Mouse (Mus musculus) forebrain, embryonic 13.5 days (tissue): Measurements from ENCODE around the gene Lpar1. TPM values are rescaled to one million over a fixed set of nuclear protein-coding genes. Genes with fewer than 3 reads are reported as not detected.

Experiments
- ATAC-seq: fragments of 200-750 bp; cut with Nextera tagmentation; 2 replicates; pipeline ENCODE4 v1.8.0; 2017
- H3K27ac ChIP-seq: fragments of 300-500 bp; sonication (generic); 2 replicates; pipeline ENCODE4 v1.5.1; 2015; ENCODE audit warnings: inconsistent platforms, mild to moderate bottlenecking, moderate library complexity
- H3K27me3 ChIP-seq: fragments of 300-500 bp; sonication (generic); 2 replicates; pipeline ENCODE4 v1.6.1; 2015; ENCODE audit warnings: mild to moderate bottlenecking, inconsistent platforms
- H3K36me3 ChIP-seq: fragments of 300-500 bp; sonication (generic); 2 replicates; pipeline ENCODE4 v1.6.1; 2015; ENCODE audit warnings: mild to moderate bottlenecking, inconsistent platforms; ENCODE audit not compliant: poor library complexity, severe bottlenecking
- H3K4me1 ChIP-seq: fragments of 300-500 bp; sonication (generic); 2 replicates; pipeline ENCODE4 v1.6.1; 2015; ENCODE audit warnings: inconsistent platforms
- H3K4me2 ChIP-seq: fragments of 300-500 bp; sonication (generic); 2 replicates; pipeline ENCODE4 v1.6.1; 2015; ENCODE audit warnings: inconsistent platforms, mild to moderate bottlenecking, moderate library complexity
- H3K4me3 ChIP-seq: fragments of 300-500 bp; sonication (generic); 2 replicates; pipeline ENCODE4 v1.5.1; 2015; ENCODE audit warnings: mild to moderate bottlenecking, inconsistent platforms
- H3K9ac ChIP-seq: fragments of 300-500 bp; sonication (generic); 2 replicates; pipeline ENCODE4 v1.6.1; 2015; ENCODE audit warnings: mild to moderate bottlenecking, inconsistent platforms
- H3K9me3 ChIP-seq: fragments of 300-500 bp; sonication (generic); replicated peaks from 2 replicates; pipeline ENCODE4 v1.6.1; 2016; ENCODE audit warnings: inconsistent platforms
- WGBS: fragments of 180-500 bp; shearing (Covaris S2); methylation state at CpG from one replicate; pipeline ENCODE4 v1.1.7; 2015; 5-methylcytosine and 5-hydroxymethylcytosine counted together
- polyA plus RNA-seq: library from polyadenylated mRNA; unstranded; fragments of >200 nt; fragmentation: Nextera tagmentation; extraction: Ambion mirVana; gene quantifications from 2 replicates; pipeline ENCODE4 v1.2.1, GENCODE M21; 2015

The Lpar1 gene
- polyA plus RNA-seq, 1 experiment from 2014 or later: 35.7 TPM

DNA sequence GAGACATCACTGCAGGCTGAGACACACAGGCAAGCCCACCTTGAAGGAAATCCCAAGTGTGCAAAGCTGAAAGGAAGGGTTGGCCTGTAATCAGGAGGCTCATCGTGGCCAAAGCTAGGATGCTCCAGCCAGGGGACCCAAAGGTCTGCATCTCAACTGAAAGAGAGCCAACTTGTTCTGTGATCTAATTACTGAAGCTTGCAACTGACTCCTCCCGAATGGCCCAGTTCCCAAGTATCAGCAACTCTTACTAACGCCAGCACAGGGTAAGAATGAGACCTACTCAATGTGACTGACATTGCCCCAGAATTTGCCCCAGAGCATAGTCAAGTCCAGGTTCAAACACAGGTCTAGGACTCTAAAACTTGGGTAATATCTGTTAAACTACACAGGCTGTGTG lies 53.9 kb downstream of the Lpar1 start:
- no peaks in the 10 kb centered on the region for H3K36me3 ChIP-seq
- H3K4me1 ChIP-seq: peaks cover 24% of the 10 kb centered on the region
- no peak overlapping the region for H3K27ac ChIP-seq
- H3K4me3 ChIP-seq: no peak overlapping the region
- no peak overlapping the region for H3K9ac ChIP-seq
- 50% methylated on average over 3 of the region's 3 CpGs for WGBS
- no peaks in the 10 kb centered on the region for H3K27me3 ChIP-seq
- no peaks in the 10 kb centered on the region for H3K9me3 ChIP-seq
- no peak overlapping the region for H3K4me2 ChIP-seq
- ATAC-seq: no peak

- Histone ChIP-seq H3K27ac (no peak overlapping the region), H3K4me3 (no peak overlapping the region), H3K9ac (no peak overlapping the region), H3K9me3 (no peaks in the 10 kb centered on the region), H3K4me2 (no peak overlapping the region), H3K27me3 (no peaks in the 10 kb centered on the region), H3K36me3 (no peaks in the 10 kb centered on the region), H3K4me1 (peaks cover 24% of the 10 kb centered on the region)
- WGBS: 40% methylated on average over 3 of the region's 3 CpGs
- no peak for ATAC-seq
These were observed 54.5 kb downstream of the Lpar1 start for GRCm38 (mm10) chr4:58499241-58499640.

GRCm38 (mm10) chr4:58498734-58499133 lies 55.0 kb downstream of the Lpar1 start:
- WGBS: 72% methylated on average over 6 of the region's 6 CpGs

GRCm38 (mm10) chr4:58497284-58497683 lies 56.4 kb downstream of the Lpar1 start:
- Histone ChIP-seq H3K27ac (no peak overlapping the region), H3K4me3 (no peak overlapping the region), H3K36me3 (no peaks in the 10 kb centered on the region), H3K9ac (no peak overlapping the region), H3K4me2 (no peak overlapping the region), H3K27me3 (no peaks in the 10 kb centered on the region), H3K4me1 (peaks cover 24% of the 10 kb centered on the region), H3K9me3 (no peaks in the 10 kb centered on the region)
- WGBS: 95% methylated on average over 4 of the region's 4 CpGs
- no peak for ATAC-seq

More at GRCm38 (mm10) chr4:58498734-58499133, 55.0 kb downstream of the Lpar1 start:
- no peaks in the 10 kb centered on the region for H3K36me3 ChIP-seq
- H3K4me1 ChIP-seq: peaks cover 24% of the 10 kb centered on the region
- H3K27ac ChIP-seq: no peak overlapping the region
- ATAC-seq: no peak
- no peak overlapping the region for H3K4me2 ChIP-seq
- no peak overlapping the region for H3K9ac ChIP-seq
- H3K27me3 ChIP-seq: no peaks in the 10 kb centered on the region
- no peak overlapping the region for H3K4me3 ChIP-seq
- no peaks in the 10 kb centered on the region for H3K9me3 ChIP-seq

DNA sequence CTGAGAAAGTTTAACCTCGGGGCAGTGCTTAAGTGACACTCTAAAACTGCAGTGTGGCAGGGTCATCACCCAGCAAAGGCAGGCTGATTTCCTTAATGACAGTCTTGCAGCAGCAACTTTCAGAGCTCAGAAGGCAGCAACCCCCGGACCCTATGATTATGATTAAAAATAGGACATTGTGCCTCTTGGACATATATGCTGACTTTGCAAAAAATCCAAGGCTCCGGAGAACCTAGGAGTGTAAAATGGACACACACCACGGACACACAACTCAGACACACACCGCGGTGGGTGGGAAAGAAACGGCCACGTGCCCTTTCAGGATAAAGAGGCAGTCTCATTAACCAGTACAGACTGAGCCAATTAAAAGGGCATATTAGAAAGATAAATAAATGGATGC lies 57.0 kb downstream of the Lpar1 start:
- no peak overlapping the region for H3K4me2 ChIP-seq
- ATAC-seq: no peak
- no peaks in the 10 kb centered on the region for H3K36me3 ChIP-seq
- peaks cover 24% of the 10 kb centered on the region for H3K4me1 ChIP-seq
- no peak overlapping the region for H3K27ac ChIP-seq
- H3K9me3 ChIP-seq: no peaks in the 10 kb centered on the region
- H3K4me3 ChIP-seq: no peak overlapping the region
- 69% methylated on average over 8 of the region's 8 CpGs for WGBS
- no peaks in the 10 kb centered on the region for H3K27me3 ChIP-seq
- no peak overlapping the region for H3K9ac ChIP-seq

- Histone ChIP-seq H3K4me1 (no peaks in the 10 kb centered on the region), H3K27ac (no peak overlapping the region), H3K9ac (no peak overlapping the region), H3K9me3 (no peaks in the 10 kb centered on the region), H3K27me3 (no peaks in the 10 kb centered on the region), H3K36me3 (0 out of 2 replicates have a peak, but pooled peaks cover under 1% of the 10 kb centered on the region), H3K4me2 (no peak overlapping the region), H3K4me3 (no peak overlapping the region)
- WGBS: 77% methylated on average over 3 of the region's 3 CpGs
- ATAC-seq: no peak
These were observed 62.0 kb downstream of the Lpar1 start for GRCm38 (mm10) chr4:58491742-58492141.

- H3K4me3 ChIP-seq: no peak overlapping the region
- H3K9me3 ChIP-seq: no peaks in the 10 kb centered on the region
- 90% methylated on average over 4 of the region's 4 CpGs for whole genome bisulfite sequencing
- H3K4me2 ChIP-seq: no peak overlapping the region
- H3K4me1 ChIP-seq: no peaks in the 10 kb centered on the region
- no peak overlapping the region for H3K9ac ChIP-seq
- H3K27ac ChIP-seq: no peak overlapping the region
- H3K36me3 ChIP-seq: peaks cover 9% of the 10 kb centered on the region; the same call in 1 of the 2 replicates
- H3K27me3 ChIP-seq: no peaks in the 10 kb centered on the region
- 0 out of 2 replicates have a peak, but pooled peaks have one; percentile 24 for ATAC-seq
These were observed 63.3 kb downstream of the Lpar1 start for GRCm38 (mm10) chr4:58490374-58490773.

- no peak overlapping the region for H3K27ac ChIP-seq
- H3K36me3 ChIP-seq: peaks cover 21% of the 10 kb centered on the region
- H3K27me3 ChIP-seq: no peaks in the 10 kb centered on the region
- ATAC-seq: no peak
- H3K9me3 ChIP-seq: no peaks in the 10 kb centered on the region
- WGBS: 94% methylated on average over 1 of the region's 1 CpGs
- H3K4me2 ChIP-seq: no peak overlapping the region
- no peak overlapping the region for H3K9ac ChIP-seq
- no peaks in the 10 kb centered on the region for H3K4me1 ChIP-seq
- H3K4me3 ChIP-seq: no peak overlapping the region
These were observed 75.1 kb downstream of the Lpar1 start for GRCm38 (mm10) chr4:58478564-58478963.

DNA sequence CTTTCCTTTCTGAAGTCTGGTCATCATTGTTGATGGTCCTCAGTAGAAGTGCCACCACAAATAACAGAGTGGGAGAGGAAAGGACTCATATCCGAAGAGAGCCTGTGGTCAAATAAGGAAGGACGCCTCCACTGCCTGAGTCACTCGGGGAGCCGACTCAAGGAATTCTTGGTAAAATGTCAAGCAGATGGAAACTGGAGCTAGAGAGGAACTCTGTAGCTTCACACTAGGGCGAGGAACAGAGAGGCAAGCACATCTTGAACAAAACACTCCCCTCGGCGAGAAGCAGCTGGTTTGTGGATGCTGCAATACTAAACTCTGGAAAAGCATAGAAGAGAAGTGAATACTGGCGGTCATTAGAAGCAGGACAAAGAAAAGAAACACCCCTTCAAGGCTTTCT lies 76.0 kb downstream of the Lpar1 start:
- no peaks in the 10 kb centered on the region for H3K27me3 ChIP-seq
- no peak overlapping the region for H3K9ac ChIP-seq
- H3K9me3 ChIP-seq: no peaks in the 10 kb centered on the region
- H3K4me1 ChIP-seq: no peaks in the 10 kb centered on the region
- no peak overlapping the region for H3K27ac ChIP-seq
- no peak overlapping the region for H3K4me3 ChIP-seq
- WGBS: 94% methylated on average over 8 of the region's 8 CpGs
- ATAC-seq: no peak
- peaks cover 12% of the 10 kb centered on the region; the same call in 1 of the 2 replicates for H3K36me3 ChIP-seq
- no peak overlapping the region for H3K4me2 ChIP-seq

- Histone ChIP-seq H3K9me3 (no peaks in the 10 kb centered on the region), H3K4me3 (no peak overlapping the region), H3K9ac (no peak overlapping the region), H3K27ac (no peak overlapping the region), H3K36me3 (no peaks in the 10 kb centered on the region), H3K4me2 (no peak overlapping the region), H3K27me3 (no peaks in the 10 kb centered on the region), H3K4me1 (no peaks in the 10 kb centered on the region)
- ATAC-seq: 0 out of 2 replicates have a peak, but pooled peaks have one; percentile 53
- 32% methylated on average over 4 of the region's 4 CpGs for WGBS
These were observed 82.3 kb downstream of the Lpar1 start for GRCm38 (mm10) chr4:58471203-58471910.

GRCm38 (mm10) chr4:58469651-58470592 lies 83.8 kb downstream of the Lpar1 start:
- Histone ChIP-seq H3K36me3 (no peaks in the 10 kb centered on the region), H3K4me2 (no peak overlapping the region), H3K9ac (no peak overlapping the region), H3K27me3 (no peaks in the 10 kb centered on the region), H3K4me1 (no peaks in the 10 kb centered on the region), H3K27ac (no peak overlapping the region), H3K4me3 (no peak overlapping the region), H3K9me3 (no peaks in the 10 kb centered on the region)
- ATAC-seq: no peak
- WGBS: 89% methylated on average over 5 of the region's 5 CpGs

DNA sequence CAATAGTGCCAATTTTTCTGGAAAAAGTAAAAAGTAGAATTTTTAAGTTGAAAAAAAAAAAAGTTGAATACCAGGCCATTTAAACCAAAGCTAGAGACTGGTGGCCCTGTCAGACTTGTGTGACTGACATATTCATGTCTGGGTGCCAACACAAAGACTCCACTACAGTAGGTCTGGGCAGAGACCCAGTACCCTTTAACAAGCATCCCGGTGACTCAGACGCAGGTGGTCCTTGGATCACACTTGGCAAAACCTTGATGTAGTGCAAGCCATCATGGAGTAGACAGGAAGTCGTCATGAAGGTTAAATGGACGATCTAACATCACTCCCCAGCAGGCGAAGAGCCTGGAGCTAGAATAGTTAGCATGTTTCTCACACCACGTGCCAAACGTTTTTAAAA lies 84.7 kb downstream of the Lpar1 start:
- Histone ChIP-seq H3K27me3 (no peaks in the 10 kb centered on the region), H3K4me2 (no peak overlapping the region), H3K4me1 (no peaks in the 10 kb centered on the region), H3K4me3 (no peak overlapping the region), H3K9me3 (no peaks in the 10 kb centered on the region), H3K9ac (no peak overlapping the region), H3K36me3 (no peaks in the 10 kb centered on the region), H3K27ac (no peak overlapping the region)
- WGBS: 81% methylated on average over 7 of the region's 7 CpGs
- ATAC-seq: peak; percentile 62; the same call in 1 of the 2 replicates
